Mouse (Mus musculus) neural tube, embryonic 14.5 days (tissue): ENCODE results near the gene Rnf121. TPM values are rescaled to one million over a fixed set of nuclear protein-coding genes. Genes with fewer than 3 reads are reported as not detected.

Source experiments
- ATAC-seq: fragments of 200-750 bp; cut with Nextera tagmentation; 2 replicates; pipeline ENCODE4 v1.8.0; 2017; ENCODE audit warnings: low read depth, mild to moderate bottlenecking, moderate TSS enrichment, moderate library complexity
- H3K27ac ChIP-seq: fragments of 300-500 bp; sonication (generic); 2 replicates; pipeline ENCODE4 v1.5.1; 2014; ENCODE audit warnings: low read depth, mild to moderate bottlenecking, control low read depth, low read length, moderate library complexity, mixed read lengths
- H3K27me3 ChIP-seq: fragments of 300-500 bp; sonication (generic); 2 replicates; pipeline ENCODE4 v1.6.1; 2014; ENCODE audit warnings: low read length; ENCODE audit not compliant: control insufficient read depth, insufficient read depth
- H3K36me3 ChIP-seq: fragments of 300-500 bp; sonication (generic); 2 replicates; pipeline ENCODE4 v1.6.1; 2014; ENCODE audit warnings: low read length, mixed read lengths; ENCODE audit not compliant: control insufficient read depth, insufficient read depth
- H3K4me1 ChIP-seq: fragments of 300-500 bp; sonication (generic); 2 replicates; pipeline ENCODE4 v1.6.1; 2014; ENCODE audit warnings: low read length; ENCODE audit not compliant: control insufficient read depth, insufficient read depth
- H3K4me2 ChIP-seq: fragments of 300-500 bp; sonication (generic); 2 replicates; pipeline ENCODE4 v1.6.1; 2014; ENCODE audit warnings: mild to moderate bottlenecking, low read depth, low read length, control low read depth
- H3K4me3 ChIP-seq: fragments of 300-500 bp; sonication (generic); 2 replicates; pipeline ENCODE4 v1.5.1; 2014; ENCODE audit warnings: low read depth, low read length, control low read depth, mixed read lengths
- H3K9ac ChIP-seq: fragments of 300-500 bp; sonication (generic); replicated peaks from 2 replicates; pipeline ENCODE4 v1.6.1; 2014; ENCODE audit warnings: low read depth, mild to moderate bottlenecking, control low read depth, low read length, mixed read lengths
- H3K9me3 ChIP-seq: fragments of 300-500 bp; sonication (generic); 2 replicates; pipeline ENCODE4 v1.6.1; 2016; ENCODE audit warnings: low read length; ENCODE audit not compliant: control insufficient read depth
- WGBS: fragments of 180-500 bp; shearing (Covaris S2); extraction: QIAGEN DNeasy Blood & Tissue Kit; methylation state at CpG from one replicate; pipeline ENCODE4 v1.1.7; 2014; 5-methylcytosine and 5-hydroxymethylcytosine counted together
- polyA plus RNA-seq: library from polyadenylated mRNA; unstranded; fragments of >200 nt; fragmentation: Nextera tagmentation; extraction: Ambion mirVana; gene quantifications from 2 replicates; pipeline ENCODE4 v1.2.1, GENCODE M21; 2014

The Rnf121 gene
- 31.3 and 35.4 TPM in 2 replicates for polyA plus RNA-seq

GRCm38 (mm10) chr7:102065046-102065891 lies at the start of gene Rnf121, which contains the start of the genes Xndc1 and Xntrpc:
Gene Rnf121, minus strand, starts transcription at chr7:102065469.
Gene Xndc1, plus strand, starts transcription at chr7:102065511.
Gene Xntrpc, plus strand, starts transcription at chr7:102065713.
- H3K9me3 ChIP-seq, result no peaks in the 10 kb centered on the region
- H3K36me3 ChIP-seq, result no peaks in the 10 kb centered on the region
- under 1% methylated on average over 56 of the region's 56 CpGs for WGBS
- peaks cover 19% of the 10 kb centered on the region for H3K4me1 ChIP-seq
- H3K9ac ChIP-seq, result peak within 1 kb of the TSS; percentile 68
- H3K27me3 ChIP-seq, result no peaks in the 10 kb centered on the region
- H3K27ac ChIP-seq, result peak within 1 kb of the TSS; percentile 50
- peak within 1 kb of the TSS; percentile 48 for H3K4me3 ChIP-seq
- peak; percentile 100 for ATAC-seq
- H3K4me2 ChIP-seq, result peak within 1 kb of the TSS; percentile 70

GRCm38 (mm10) chr7:102113151-102113729 lies 48.0 kb upstream of the Rnf121 start:
- no peak overlapping the region for H3K4me3 ChIP-seq
- no peak overlapping the region for H3K27ac ChIP-seq
- no peak overlapping the region for H3K9ac ChIP-seq
- no peak overlapping the region for H3K4me2 ChIP-seq
- no peaks in the 10 kb centered on the region for H3K9me3 ChIP-seq
- ATAC-seq, result no peak
- 80% methylated on average over 45 of the region's 45 CpGs for WGBS
- H3K36me3 ChIP-seq, result no peaks in the 10 kb centered on the region
- no peaks in the 10 kb centered on the region for H3K27me3 ChIP-seq
- H3K4me1 ChIP-seq, result no peaks in the 10 kb centered on the region

- no peak for ATAC-seq
- WGBS, result 93% methylated on average over 4 of the region's 4 CpGs
- Histone ChIP-seq H3K9ac (no peak overlapping the region), H3K27ac (no peak overlapping the region), H3K27me3 (no peaks in the 10 kb centered on the region), H3K4me1 (no peaks in the 10 kb centered on the region), H3K36me3 (no peaks in the 10 kb centered on the region), H3K4me3 (no peak overlapping the region), H3K4me2 (no peak overlapping the region), H3K9me3 (no peaks in the 10 kb centered on the region)
These were observed 44.5 kb upstream of the Rnf121 start for GRCm38 (mm10) chr7:102109746-102110145.

GRCm38 (mm10) chr7:102109171-102109570 lies 43.9 kb upstream of the Rnf121 start, which contains the start of gene Art5:
Gene Art5, minus strand, starts transcription at chr7:102109489.
- ATAC-seq, result no peak
- 74% methylated on average over 7 of the region's 7 CpGs for WGBS
- H3K4me2 ChIP-seq, result no peak within 1 kb of the TSS

GRCm38 (mm10) chr7:102108206-102108605 lies 42.9 kb upstream of the Rnf121 start:
- Histone ChIP-seq H3K4me1 (no peaks in the 10 kb centered on the region), H3K9ac (no peak overlapping the region), H3K4me2 (no peak overlapping the region), H3K27ac (no peak overlapping the region), H3K9me3 (no peaks in the 10 kb centered on the region), H3K36me3 (no peaks in the 10 kb centered on the region), H3K4me3 (no peak overlapping the region), H3K27me3 (no peaks in the 10 kb centered on the region)
- 74% methylated on average over 1 of the region's 1 CpGs for WGBS
- no peak for ATAC-seq

More at GRCm38 (mm10) chr7:102109171-102109570, 43.9 kb upstream of the Rnf121 start, which contains the start of gene Art5:
- no peaks in the 10 kb centered on the region for H3K9me3 ChIP-seq
- no peaks in the 10 kb centered on the region for H3K4me1 ChIP-seq
- no peak within 1 kb of the TSS for H3K9ac ChIP-seq
- no peak within 1 kb of the TSS for H3K27ac ChIP-seq
- no peaks in the 10 kb centered on the region for H3K27me3 ChIP-seq
- H3K4me3 ChIP-seq, result no peak within 1 kb of the TSS
- no peaks in the 10 kb centered on the region for H3K36me3 ChIP-seq

GRCm38 (mm10) chr7:102106700-102107141 lies 41.5 kb upstream of the Rnf121 start:
- Histone ChIP-seq H3K27ac (no peak overlapping the region), H3K9ac (no peak overlapping the region)

GRCm38 (mm10) chr7:102104126-102104525 lies 38.9 kb upstream of the Rnf121 start:
- peaks cover 4% of the 10 kb centered on the region; the same call in 1 of the 2 replicates for H3K4me1 ChIP-seq
- H3K4me2 ChIP-seq, result no peak overlapping the region
- 61% methylated on average over 5 of the region's 5 CpGs for WGBS
- no peaks in the 10 kb centered on the region for H3K36me3 ChIP-seq
- ATAC-seq, result no peak
- no peak overlapping the region for H3K9ac ChIP-seq
- no peaks in the 10 kb centered on the region for H3K9me3 ChIP-seq
- no peak overlapping the region for H3K4me3 ChIP-seq
- H3K27ac ChIP-seq, result no peak overlapping the region
- no peaks in the 10 kb centered on the region for H3K27me3 ChIP-seq

More at GRCm38 (mm10) chr7:102106700-102107141, 41.5 kb upstream of the Rnf121 start:
- Histone ChIP-seq H3K9me3 (no peaks in the 10 kb centered on the region), H3K36me3 (no peaks in the 10 kb centered on the region), H3K27me3 (no peaks in the 10 kb centered on the region), H3K4me2 (peak overlapping the region; percentile 39; the same call in 1 of the 2 replicates), H3K4me1 (no peaks in the 10 kb centered on the region), H3K4me3 (no peak overlapping the region)
- WGBS, result 26% methylated on average over 23 of the region's 23 CpGs
- ATAC-seq, result peak; percentile 7; the same call in 1 of the 2 replicates

- H3K4me3 ChIP-seq, result no peak overlapping the region
- H3K36me3 ChIP-seq, result no peaks in the 10 kb centered on the region
- 93% methylated on average over 2 of the region's 2 CpGs for WGBS
- H3K9ac ChIP-seq, result no peak overlapping the region
- ATAC-seq, result no peak
- peaks cover 4% of the 10 kb centered on the region; the same call in 1 of the 2 replicates for H3K4me1 ChIP-seq
- no peaks in the 10 kb centered on the region for H3K9me3 ChIP-seq
- H3K4me2 ChIP-seq, result no peak overlapping the region
- no peak overlapping the region for H3K27ac ChIP-seq
- H3K27me3 ChIP-seq, result no peaks in the 10 kb centered on the region
These were observed 38.3 kb upstream of the Rnf121 start for GRCm38 (mm10) chr7:102103555-102103954.
